Mouse (Mus musculus) testis, postnatal 14 days (tissue): Measurements from ENCODE around the gene Smtn.

ENCODE experiments used
- DNase-seq: peaks from one replicate; pipeline ENCODE4 v3.0.0; 2021; ENCODE audit warnings: low spot score

Gene Smtn

GRCm38 (mm10) chr11:3526979-3527738 lies 13.3 kb downstream of the Smtn start:
- DNase-seq: no peak

- DNase-seq: no peak
Observed at GRCm38 (mm10) chr11:3526207-3526606, 14.2 kb downstream of the Smtn start.

- DNase-seq: no peak
Observed at GRCm38 (mm10) chr11:3525560-3525959, 14.9 kb downstream of the Smtn start.

GRCm38 (mm10) chr11:3523840-3524582 lies 16.4 kb downstream of the Smtn start:
- no peak for DNase-seq

- no peak for DNase-seq
Observed at GRCm38 (mm10) chr11:3522285-3523000, 18.0 kb downstream of the Smtn start.

GRCm38 (mm10) chr11:3521339-3522224 lies 18.8 kb downstream of the Smtn start:
- no peak for DNase-seq

GRCm38 (mm10) chr11:3520919-3521318 lies 19.5 kb downstream of the Smtn start:
- no peak for DNase-seq

- no peak for DNase-seq
Observed at GRCm38 (mm10) chr11:3519756-3520398, 20.5 kb downstream of the Smtn start.

GRCm38 (mm10) chr11:3519051-3519726 lies 21.2 kb downstream of the Smtn start:
- no peak for DNase-seq

- DNase-seq: no peak
Observed at GRCm38 (mm10) chr11:3517846-3518732, 22.3 kb downstream of the Smtn start.

GRCm38 (mm10) chr11:3516859-3517845 lies 23.3 kb downstream of the Smtn start:
- no peak for DNase-seq

- no peak for DNase-seq
Observed at GRCm38 (mm10) chr11:3516121-3516520, 24.3 kb downstream of the Smtn start.

- DNase-seq: no peak
Observed at GRCm38 (mm10) chr11:3515637-3516036, 24.8 kb downstream of the Smtn start.

GRCm38 (mm10) chr11:3515216-3515615 lies 25.2 kb downstream of the Smtn start:
- DNase-seq: no peak

- DNase-seq: peak; percentile 79
Observed at GRCm38 (mm10) chr11:3514529-3515054, 25.8 kb downstream of the Smtn start, which contains the start of gene Selenom. TSS of gene Selenom (plus strand) at chr11:3514684.

GRCm38 (mm10) chr11:3513291-3513690 lies 27.1 kb downstream of the Smtn start:
- no peak for DNase-seq

- no peak for DNase-seq
Observed at GRCm38 (mm10) chr11:3510321-3510720, 30.1 kb downstream of the Smtn start.
